Mouse (Mus musculus): ENCODE data around the gene Glt1d1. TPM values are rescaled to one million over a fixed set of nuclear protein-coding genes. Genes with fewer than 3 reads are reported as not detected.
"Not testable (repeated sequence)": the region's sequence is repeated elsewhere in the genome, so short reads cannot be mapped to it uniquely, and the experiment has no call there.

The Glt1d1 gene
- total RNA-seq, 1 experiment from 2014 or later = not detected

GRCm38 (mm10) chr5:127688568-127689170 is 56.6 kb downstream of the Glt1d1 start:
- ATAC-seq (replicated peaks; ENCODE audit: low read depth, poor library complexity, severe bottlenecking) = no peak

DNA sequence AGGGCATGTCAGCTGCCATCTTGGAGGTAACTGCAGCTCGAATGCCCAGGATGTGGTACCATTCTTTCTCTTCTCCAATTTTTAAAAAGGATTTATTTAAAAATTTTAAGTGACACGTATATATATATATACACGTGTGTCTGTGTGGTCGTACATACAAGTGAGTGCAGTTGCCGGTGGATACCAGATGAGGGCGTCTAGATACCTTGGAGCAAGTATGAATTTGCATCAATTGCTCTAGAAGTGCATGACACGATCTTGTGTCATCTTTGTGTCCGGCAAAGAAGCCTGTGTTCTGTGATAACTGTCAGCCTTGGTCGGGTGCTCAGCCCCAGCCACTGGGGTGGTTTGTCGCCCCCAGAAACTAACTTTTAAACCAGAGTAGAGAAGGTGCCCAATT is 59.0 kb downstream of the Glt1d1 start:
- ATAC-seq (replicated peaks; ENCODE audit: low read depth, poor library complexity, severe bottlenecking) = no peak

GRCm38 (mm10) chr5:127691581-127691980 is 59.5 kb downstream of the Glt1d1 start:
- no peak for ATAC-seq (replicated peaks; ENCODE audit: low read depth, poor library complexity, severe bottlenecking)

GRCm38 (mm10) chr5:127695898-127696297 is 63.8 kb downstream of the Glt1d1 start:
- ATAC-seq (replicated peaks; ENCODE audit: low read depth, poor library complexity, severe bottlenecking) = no peak

GRCm38 (mm10) chr5:127696602-127697001 is 64.5 kb downstream of the Glt1d1 start:
- no peak for ATAC-seq (replicated peaks; ENCODE audit: low read depth, poor library complexity, severe bottlenecking)

DNA sequence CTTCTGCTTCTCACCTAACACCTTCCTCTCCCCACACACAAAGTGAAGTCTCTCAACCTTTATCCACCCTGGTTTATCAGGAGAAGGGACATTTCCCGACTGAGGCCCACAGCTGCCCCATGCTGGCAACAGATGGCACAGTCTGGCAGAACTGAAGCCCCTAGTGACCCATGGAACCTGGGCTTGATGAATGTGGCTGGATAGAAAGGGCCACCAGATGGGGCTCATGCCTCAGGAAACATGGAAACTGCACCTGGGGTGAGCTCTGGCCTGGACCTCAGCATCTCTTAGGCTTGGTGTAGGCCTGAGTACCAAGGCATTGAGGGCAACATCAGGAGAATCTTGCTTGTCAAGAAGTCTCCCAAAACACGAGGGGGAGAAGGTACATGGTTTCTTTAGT is 66.5 kb downstream of the Glt1d1 start:
- no peak for ATAC-seq (replicated peaks; ENCODE audit: low read depth, poor library complexity, severe bottlenecking)

GRCm38 (mm10) chr5:127699679-127700078 is 67.6 kb downstream of the Glt1d1 start:
- no peak for ATAC-seq (replicated peaks; ENCODE audit: low read depth, poor library complexity, severe bottlenecking)

GRCm38 (mm10) chr5:127700156-127700555 is 68.1 kb downstream of the Glt1d1 start:
- ATAC-seq (replicated peaks; ENCODE audit: low read depth, poor library complexity, severe bottlenecking) = no peak

DNA sequence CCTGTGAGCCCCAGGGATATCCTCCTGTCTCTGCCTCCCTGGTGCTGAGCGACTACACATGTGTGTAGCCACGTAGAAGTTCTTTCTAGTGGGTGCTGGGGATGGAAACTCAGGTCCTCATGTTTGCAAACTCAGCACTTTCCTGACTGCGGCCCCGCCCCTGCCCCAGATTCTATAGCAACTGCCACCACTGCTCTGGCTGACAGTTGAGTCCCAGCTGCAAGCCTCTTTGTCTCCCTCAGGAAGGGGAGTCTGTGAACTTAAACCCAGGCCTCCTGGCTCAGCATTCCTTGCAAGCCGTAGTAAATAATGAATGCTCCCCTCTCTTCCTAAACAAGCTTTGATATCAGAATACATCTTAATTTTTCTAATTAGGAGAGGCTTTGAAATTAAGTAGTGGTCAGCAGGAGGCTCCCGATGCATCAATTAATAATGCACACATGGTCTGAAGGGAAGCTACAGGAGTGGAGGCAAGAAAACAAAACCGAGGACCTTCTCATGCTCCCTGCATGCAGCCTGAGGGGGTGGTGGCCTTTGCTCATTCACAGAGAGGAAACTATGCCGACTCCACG is 71.6 kb downstream of the Glt1d1 start:
- ATAC-seq (replicated peaks; ENCODE audit: low read depth, poor library complexity, severe bottlenecking) = no peak

- ATAC-seq (replicated peaks; ENCODE audit: low read depth, poor library complexity, severe bottlenecking) = no peak
These were observed 73.2 kb downstream of the Glt1d1 start for GRCm38 (mm10) chr5:127705225-127705624.

DNA sequence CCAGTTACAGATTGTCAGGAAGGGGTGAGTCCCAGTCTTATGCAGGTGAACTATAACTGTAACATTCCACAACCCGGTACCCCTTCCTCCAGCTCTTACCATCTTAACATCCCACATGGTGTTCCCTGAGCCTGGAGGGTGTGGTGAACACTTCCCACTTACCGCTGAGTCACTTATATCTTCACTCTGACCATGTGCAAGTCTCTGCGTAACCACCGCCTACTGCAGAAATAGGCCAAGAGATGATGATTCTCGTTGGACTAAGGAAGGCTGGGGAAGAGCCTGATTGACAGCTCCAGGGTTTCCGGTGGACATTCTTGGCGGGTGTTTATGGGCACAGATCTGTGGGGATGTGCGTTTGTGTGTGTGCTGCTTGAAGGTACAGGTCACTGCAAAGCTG is 73.9 kb downstream of the Glt1d1 start:
- no peak for ATAC-seq (replicated peaks; ENCODE audit: low read depth, poor library complexity, severe bottlenecking)

- ATAC-seq (replicated peaks; ENCODE audit: low read depth, poor library complexity, severe bottlenecking) = no peak
These were observed 76.1 kb downstream of the Glt1d1 start for GRCm38 (mm10) chr5:127708143-127708542.

- peak; percentile 50; the same call in 1 of the 2 replicates for ATAC-seq (replicated peaks; ENCODE audit: low read depth, poor library complexity, severe bottlenecking)
These were observed 83.0 kb downstream of the Glt1d1 start for GRCm38 (mm10) chr5:127714783-127715704.

DNA sequence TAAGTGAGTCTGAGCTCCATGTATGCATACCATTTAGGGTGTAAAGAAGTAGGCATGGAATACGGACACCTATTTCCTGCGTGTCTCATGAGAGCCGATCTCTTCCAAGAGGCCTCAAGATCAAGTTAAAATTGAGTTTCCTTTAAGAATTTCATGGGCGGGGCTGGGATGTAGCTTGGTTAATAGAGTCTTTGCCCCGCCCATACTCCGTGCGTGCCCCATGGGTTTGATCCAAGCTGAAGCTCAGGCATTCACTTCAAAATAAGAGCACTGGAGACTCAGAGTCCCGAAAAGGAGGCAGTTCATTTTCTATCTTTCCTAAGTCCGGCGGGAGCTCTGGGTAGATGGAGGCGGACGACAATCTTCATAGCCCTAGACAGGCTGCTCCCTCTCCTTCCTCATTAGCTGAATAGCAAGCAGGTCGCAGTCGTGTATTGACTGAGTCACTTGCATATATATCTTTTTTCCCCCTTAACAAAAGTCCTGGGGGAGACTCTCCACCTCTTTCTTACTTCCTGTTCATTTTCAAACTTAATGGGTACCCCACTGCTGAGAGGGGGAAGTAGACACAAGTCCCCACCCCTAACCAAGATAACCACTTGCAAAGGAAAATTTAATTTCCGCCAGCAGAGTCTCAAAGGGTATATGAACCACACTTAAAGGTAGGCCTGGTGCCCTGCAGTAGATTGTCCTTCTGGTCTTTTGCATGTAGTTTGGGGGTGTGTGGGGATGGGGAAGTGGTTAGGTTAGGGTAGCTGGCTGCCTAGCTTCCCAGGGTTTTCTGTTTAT is 88.7 kb downstream of the Glt1d1 start:
- ATAC-seq (replicated peaks; ENCODE audit: low read depth, poor library complexity, severe bottlenecking) = peak; percentile 96

DNA sequence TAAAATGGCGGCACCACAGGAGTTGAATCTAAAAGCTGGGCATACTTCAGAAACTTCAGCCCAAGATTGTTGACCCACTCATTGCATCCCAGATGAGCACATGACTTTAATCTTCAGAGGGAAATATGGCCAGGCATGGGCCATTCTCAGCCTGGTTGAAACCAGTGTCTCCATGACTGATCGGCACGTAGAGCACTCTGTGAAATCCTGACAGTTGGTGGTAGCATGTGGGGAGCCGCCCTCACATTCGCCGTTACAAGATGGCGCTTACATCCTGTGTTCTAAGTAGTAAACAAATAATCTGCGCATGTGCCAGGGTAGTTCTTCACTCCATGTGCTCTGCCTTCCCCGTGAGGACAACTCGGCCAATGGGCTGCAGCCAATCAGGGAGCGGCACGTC is 90.1 kb downstream of the Glt1d1 start:
- ATAC-seq (replicated peaks; ENCODE audit: low read depth, poor library complexity, severe bottlenecking) = not testable (repeated sequence)

GRCm38 (mm10) chr5:127730351-127730750 is 98.3 kb downstream of the Glt1d1 start:
- ATAC-seq (replicated peaks; ENCODE audit: low read depth, poor library complexity, severe bottlenecking) = no peak

- ATAC-seq (replicated peaks; ENCODE audit: low read depth, poor library complexity, severe bottlenecking) = no peak
These were observed 109.3 kb downstream of the Glt1d1 start for GRCm38 (mm10) chr5:127741331-127741730.

DNA sequence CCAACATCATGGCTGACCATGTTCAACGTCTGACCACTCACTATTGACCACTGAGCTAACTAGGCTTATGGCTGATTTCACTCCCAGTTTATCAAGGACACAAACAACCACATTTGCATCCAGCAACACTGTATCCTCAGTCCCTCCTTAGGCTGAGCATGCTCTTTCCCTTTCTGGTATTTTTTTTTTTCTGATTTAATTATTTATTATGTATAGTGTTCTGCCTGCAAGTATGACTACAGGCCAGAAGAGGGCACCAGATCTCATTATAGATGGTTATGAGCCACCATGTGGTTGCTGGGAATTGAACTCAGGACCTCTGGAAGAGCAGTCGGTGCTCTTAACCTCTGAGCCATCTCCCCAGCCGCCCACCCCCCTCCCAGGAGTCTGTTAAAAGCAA is 117.5 kb downstream of the Glt1d1 start:
- not testable (repeated sequence) for ATAC-seq (replicated peaks; ENCODE audit: low read depth, poor library complexity, severe bottlenecking)

GRCm38 (mm10) chr5:127751262-127751975 is 119.4 kb downstream of the Glt1d1 start:
- ATAC-seq (replicated peaks; ENCODE audit: low read depth, poor library complexity, severe bottlenecking) = peak; percentile 58

GRCm38 (mm10) chr5:127755594-127755993 is 123.5 kb downstream of the Glt1d1 start:
- no peak for ATAC-seq (replicated peaks; ENCODE audit: low read depth, poor library complexity, severe bottlenecking)

Data from common myeloid progenitor, adult 5-6 weeks (primary cell).